Mouse (Mus musculus) left cerebral cortex, postnatal 4 days (tissue): ENCODE measurements around the gene Tada1. TPM values are rescaled to one million over a fixed set of nuclear protein-coding genes. Genes with fewer than 3 reads are reported as not detected.

Experiments
- DNase-seq: peaks from one replicate; pipeline ENCODE4 v3.0.0-alpha.2; 2022
- intact Hi-C: fragments of 180-260 bp; cut with DNase I; formaldehyde crosslinking; loops from one replicate; pipeline ENCODE4 v1.15.1; 2025
- total RNA-seq, 2 experiments: library from RNA; stranded (reverse); gene quantifications; 2 replicates each; pipeline ENCODE4 v1.2.3; 2021

The Tada1 gene
- total RNA-seq, 2 experiments from 2014 or later: 43.5 to 43.8 TPM

GRCm38 (mm10) chr1:166382626-166383025 is 3.7 kb downstream of the Tada1 start:
- intact Hi-C loops: no loop called here
- no peak for DNase-seq

- DNase-seq: no peak
- intact Hi-C loops: no loop called here
These were observed 5.7 kb downstream of the Tada1 start for GRCm38 (mm10) chr1:166384614-166385013.

DNA sequence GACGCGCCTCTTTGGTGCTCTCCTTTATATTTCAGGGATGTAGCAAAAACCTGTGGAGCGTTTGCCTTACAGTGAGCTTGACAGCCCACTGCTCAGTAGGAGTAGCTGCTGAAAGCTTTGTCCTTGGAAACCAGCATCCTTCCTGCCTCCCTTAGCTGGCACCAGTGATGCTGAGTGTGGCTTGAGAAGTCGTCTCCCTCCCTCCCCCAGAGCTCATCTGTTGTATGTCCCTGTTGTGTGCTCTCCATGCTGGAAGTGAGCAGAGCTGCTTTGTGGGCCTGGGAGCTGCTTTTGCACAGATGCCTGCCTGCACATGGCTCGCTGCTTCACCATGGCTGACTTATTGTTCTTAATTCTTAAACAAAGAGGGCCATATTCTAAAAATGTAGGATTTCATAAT is 6.5 kb downstream of the Tada1 start:
- DNase-seq: no peak

DNA sequence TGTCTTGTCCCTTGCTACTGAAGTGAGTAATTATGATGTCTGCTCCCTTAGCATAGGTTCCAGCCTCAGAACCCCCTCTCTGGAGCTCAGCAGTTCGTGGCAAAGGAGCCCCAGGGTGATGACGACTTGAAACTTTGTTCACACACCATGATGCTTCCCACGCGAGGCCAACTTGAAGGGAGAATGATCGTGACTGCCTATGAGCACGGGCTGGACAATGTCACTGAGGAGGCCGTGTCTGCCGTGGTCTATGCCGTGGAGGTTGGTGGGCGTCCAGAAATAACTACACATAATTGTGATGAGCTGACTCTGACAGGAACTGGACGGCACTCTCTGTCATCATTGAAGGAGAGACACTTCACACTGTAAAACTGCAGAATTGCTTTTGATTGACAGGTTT is 9.6 kb downstream of the Tada1 start:
- intact Hi-C loops: no loop called here
- no peak for DNase-seq

More for the DNA sequence above, 6.5 kb downstream of the Tada1 start:
- intact Hi-C loops: no loop called here

DNA sequence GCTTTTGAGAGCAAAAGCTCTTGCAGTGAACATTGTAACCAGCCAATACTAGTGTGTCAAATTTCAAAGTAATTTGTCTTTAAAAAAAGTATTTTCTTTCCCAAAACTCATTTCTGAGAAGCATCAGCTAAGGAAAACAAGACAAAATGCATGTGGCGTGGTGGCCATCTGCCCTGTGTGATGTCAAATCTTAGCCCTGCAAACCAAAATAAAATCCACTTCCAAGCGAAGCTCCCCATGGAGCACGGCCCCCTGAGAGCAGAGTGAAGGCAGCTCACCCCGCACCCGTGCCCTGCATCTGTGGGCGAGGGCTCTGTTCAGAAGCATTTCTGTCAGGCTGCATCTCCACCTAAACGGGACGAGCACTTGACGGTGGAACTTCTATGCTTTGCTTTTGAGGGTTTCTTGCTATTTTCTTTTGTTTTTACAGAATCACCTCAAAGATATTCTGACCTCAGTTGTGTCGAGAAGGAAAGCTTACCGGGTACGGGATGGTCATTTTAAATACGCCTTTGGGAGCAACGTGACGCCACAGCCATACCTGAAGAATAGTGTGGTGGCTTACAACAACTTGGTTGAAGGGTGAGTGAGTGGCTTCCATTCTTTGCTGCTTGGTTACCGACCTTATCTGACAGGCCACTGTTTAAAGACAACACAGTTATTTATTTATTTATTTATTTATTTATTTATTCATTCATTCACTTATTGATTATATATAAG is 10.7 kb downstream of the Tada1 start:
- no peak for DNase-seq
- intact Hi-C loops: no loop called here

- DNase-seq: no peak
- intact Hi-C loops: no loop called here
These were observed 12.8 kb downstream of the Tada1 start for GRCm38 (mm10) chr1:166391671-166392070.

DNA sequence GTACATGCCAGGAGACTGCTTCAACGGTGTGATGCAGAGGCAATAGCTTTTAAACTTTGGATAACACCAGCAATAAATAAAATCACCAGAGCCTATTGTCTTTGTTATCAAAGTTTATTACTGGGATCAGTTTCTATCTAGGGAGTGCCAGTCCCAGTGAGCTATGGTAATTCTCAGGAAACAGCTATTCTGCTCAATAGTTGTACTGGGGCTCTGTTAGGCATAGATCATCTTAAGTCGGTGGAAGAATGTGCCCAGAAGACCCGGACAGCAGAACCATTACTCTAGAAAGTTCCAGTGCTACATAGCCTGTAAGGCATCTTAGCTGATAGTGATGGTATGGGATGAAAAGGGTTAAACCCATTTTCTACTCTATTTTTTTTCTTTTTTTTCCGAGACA is 15.9 kb downstream of the Tada1 start:
- DNase-seq: no peak
- intact Hi-C loops: no loop called here

- intact Hi-C loops: no loop called here
- no peak for DNase-seq
These were observed 16.8 kb downstream of the Tada1 start for GRCm38 (mm10) chr1:166395661-166396060.

DNA sequence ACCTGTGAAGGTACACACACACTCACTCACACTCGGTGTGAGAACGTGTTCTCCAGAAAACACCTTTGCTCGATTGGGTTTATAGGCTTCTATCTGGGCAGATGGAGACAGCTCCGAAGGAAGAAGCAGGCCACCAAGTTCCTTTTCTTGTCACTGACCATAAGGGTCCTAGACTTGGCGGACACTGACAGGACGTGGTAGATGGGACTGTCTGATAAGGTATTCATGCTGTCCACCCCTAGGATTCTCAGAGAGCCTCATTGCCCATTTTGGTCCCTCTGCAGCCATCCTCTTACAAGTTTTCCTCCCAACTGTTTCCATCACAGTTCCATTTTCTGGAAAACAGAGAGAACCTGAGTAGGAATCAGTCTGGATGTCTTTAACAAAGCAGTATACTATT is 17.5 kb downstream of the Tada1 start:
- intact Hi-C loops: no loop called here
- DNase-seq: no peak

DNA sequence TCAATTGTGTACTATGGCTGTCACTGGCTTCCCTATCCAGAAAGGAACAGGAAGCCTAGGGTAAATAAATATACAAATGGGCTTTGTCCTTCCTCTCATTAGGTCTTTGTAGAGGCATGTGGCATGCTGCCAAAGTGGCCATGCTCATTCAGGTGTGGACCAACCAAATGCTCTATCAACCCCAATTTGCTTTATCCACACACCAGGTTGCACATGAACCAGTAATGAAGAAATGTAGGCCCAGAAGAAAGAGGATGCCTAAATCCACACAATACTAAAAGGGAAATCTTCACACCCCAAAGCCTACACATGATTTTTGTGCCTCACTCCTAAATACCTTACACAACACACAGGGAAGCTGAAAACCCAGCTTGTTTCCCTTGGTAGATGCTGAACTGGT is 22.6 kb downstream of the Tada1 start:
- DNase-seq: peak; percentile 70
- intact Hi-C loops: no loop called here

- DNase-seq: peak; percentile 53
- intact Hi-C loops: no loop called here
These were observed 23.1 kb downstream of the Tada1 start for GRCm38 (mm10) chr1:166402003-166402402.

- intact Hi-C loops: no loop called here
These were observed 24.9 kb downstream of the Tada1 start for GRCm38 (mm10) chr1:166403846-166404245.

DNA sequence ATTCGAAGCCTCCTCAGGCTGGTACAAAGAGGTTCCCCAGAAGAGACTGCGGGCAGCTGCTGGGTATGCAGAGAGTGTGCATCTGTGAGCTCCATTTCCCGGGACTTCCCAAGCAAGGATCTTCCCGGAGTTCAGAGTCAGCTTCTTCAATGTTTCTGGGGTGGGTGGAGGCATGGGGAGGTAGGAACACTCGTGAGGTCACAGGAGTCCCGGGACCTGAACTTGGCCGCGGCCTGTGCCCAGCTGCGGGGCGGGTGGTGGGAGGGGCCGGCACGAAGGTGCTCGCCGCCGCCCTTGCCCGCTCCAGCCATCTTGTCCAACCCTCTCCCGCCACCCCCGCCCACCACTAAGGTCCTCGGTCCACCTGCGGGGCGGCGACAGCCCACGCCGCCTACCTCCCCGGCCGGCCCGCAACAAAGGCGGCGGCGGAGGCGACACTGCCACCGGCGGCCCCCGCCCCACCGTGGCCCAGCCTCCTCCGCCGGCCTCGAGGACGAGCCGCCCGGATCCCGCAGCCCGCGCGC is 30.3 kb downstream of the Tada1 start:
- intact Hi-C loops: no loop called here
- DNase-seq: peak; percentile 52

More at GRCm38 (mm10) chr1:166403846-166404245, 24.9 kb downstream of the Tada1 start:
- no peak for DNase-seq

DNA sequence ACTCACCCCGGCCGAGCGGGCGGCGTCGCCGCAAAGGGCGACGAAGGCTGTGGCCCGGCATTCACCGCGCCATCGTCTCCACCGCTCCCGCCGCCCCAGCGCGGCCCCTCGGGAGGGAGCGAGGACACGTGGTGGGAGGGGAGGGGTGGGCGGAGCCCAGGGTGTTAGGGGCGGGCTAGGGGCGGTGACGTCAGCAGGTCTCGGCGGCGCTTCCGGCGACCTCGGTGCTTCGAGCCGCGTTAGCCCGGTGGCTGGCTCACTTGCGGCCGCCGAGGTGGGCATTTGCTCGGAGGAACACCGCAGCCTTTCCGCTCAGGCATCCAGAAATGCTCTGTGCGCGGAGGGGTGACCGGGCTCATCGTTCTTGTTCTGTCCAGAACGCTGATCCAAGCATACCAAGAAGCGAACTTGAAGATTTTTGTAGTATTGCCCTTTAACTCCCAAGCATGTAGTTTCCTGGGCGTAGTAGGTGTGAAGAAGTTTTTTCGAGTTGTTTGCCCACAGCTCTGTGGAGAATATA is 30.9 kb downstream of the Tada1 start, which contains the start of gene Pogk:
TSS of gene Pogk (minus strand) at position 163 of the 520 bp plus-strand sequence.
- intact Hi-C loops: no loop called here
- peak; percentile 90 for DNase-seq

GRCm38 (mm10) chr1:166411541-166411940 is 32.6 kb downstream of the Tada1 start:
- DNase-seq: no peak
- intact Hi-C loops: no loop called here

DNA sequence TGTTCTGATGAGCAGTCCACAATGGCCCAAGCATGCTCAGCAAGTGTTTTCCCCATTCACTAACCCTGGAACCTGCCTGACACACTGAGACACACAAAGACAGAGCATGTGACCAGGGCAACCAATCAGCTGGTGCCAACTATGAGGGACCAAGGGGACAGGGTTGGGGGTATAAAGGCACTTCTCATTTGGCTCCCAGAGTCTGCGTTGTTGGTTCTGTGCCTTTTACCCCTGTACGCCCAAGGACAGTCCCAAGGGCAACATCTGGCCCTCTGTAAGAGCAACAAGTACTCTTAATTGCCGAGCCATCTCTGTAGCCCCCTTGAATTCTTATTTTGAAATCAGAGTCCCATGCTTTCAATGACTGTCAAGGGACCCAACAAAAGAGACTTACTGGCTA is 33.4 kb downstream of the Tada1 start:
- intact Hi-C loops: no loop called here
- no peak for DNase-seq

- intact Hi-C loops: loop anchor here (5.0 kb wide), 1 partner anchor 783 kb away; no protein-coding TSS in a partner anchor
- DNase-seq: no peak
These were observed 50.2 kb downstream of the Tada1 start for GRCm38 (mm10) chr1:166429053-166429452.

DNA sequence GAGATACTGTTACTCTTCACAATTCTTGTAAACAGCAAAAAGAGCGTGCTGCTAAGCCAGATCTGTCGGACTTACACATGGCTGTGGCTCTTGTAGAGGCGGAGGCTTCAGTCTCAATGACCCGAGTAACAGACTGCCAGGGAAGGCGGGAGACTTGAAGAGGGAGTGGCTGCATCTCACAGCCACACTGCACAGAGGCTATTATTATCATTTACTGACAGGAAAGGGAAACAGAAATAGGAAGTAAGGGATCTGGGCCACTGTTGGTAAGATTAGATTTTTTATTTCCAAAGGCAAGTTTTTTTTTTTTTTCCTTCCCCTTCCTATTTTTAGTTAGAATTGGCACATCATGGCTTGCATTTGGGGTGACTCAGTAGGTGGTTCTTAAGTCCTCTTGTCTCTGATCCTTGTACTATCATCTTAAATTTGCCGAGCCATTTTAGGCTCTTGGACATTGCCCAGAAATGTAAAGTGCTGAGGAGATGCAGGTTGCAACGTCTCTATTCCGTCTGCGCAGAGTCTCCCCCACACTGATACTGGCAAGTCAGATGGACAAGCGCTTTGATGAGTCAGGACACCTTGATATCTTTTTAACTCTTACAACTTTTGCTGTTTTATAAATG is 51.0 kb downstream of the Tada1 start:
- intact Hi-C loops: loop anchor here (5.0 kb wide), 1 partner anchor 782 kb away; no protein-coding TSS in a partner anchor
- DNase-seq: no peak

DNA sequence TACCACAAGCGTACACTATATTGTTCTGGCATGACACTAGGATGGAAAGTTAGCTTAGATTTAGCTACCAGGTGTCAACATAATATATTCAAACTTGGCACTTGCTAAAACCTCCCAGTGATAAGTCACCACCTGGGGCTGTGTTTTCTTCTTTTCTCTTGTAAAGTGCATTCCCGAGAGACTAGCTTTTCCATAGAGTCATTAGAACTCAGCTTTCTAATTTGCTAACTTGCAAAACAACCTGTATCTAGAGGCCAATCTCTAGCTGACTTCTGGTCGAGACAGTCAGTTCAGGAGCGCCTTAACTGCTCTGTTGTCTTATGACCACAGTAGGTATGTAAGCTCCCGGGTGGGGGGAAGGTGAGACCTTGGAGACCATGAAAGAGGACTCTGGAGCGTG is 60.5 kb downstream of the Tada1 start:
- no peak for DNase-seq

DNA sequence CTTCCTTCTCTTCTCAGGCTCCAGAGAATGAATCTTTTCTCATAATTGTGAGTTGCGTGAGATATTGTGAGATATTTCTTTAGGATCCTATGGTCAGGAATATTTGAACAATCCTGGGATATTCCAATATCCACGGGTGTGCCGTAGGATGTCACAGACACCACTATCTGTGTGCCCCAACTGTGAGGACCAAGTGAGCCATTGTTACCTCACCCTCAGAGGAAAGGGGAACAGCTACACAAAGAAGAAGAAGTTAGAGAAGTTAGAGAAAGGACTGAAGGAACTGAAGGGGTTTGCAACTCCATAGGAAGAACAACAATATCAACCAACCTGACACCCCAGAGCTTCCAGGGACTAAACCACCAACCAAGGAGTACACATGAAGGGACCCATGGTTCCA is 63.1 kb downstream of the Tada1 start:
- intact Hi-C loops: no loop called here
- DNase-seq: no peak

More for the DNA sequence above, 60.5 kb downstream of the Tada1 start:
- intact Hi-C loops: no loop called here
